Mouse (Mus musculus) embryonic facial prominence, embryonic 12.5 days (tissue): Measurements from ENCODE around the gene Grin2a. TPM values are rescaled to one million over a fixed set of nuclear protein-coding genes. Genes with fewer than 3 reads are reported as not detected.

ENCODE experiments used
- ATAC-seq: fragments of 200-750 bp; cut with Nextera tagmentation; 2 replicates; pipeline ENCODE4 v1.8.0; 2017; ENCODE audit not compliant: insufficient number of reproducible peaks, insufficient read depth, low FRiP score, low TSS enrichment
- H3K27ac ChIP-seq: fragments of 300-500 bp; sonication (generic); 2 replicates; pipeline ENCODE4 v1.5.1; 2016; ENCODE audit warnings: mild to moderate bottlenecking
- H3K27me3 ChIP-seq: fragments of 300-500 bp; sonication (generic); 2 replicates; pipeline ENCODE4 v1.6.1; 2016; ENCODE audit warnings: mild to moderate bottlenecking, moderate library complexity
- H3K36me3 ChIP-seq: fragments of 300-500 bp; sonication (generic); 2 replicates; pipeline ENCODE4 v1.6.1; 2016; ENCODE audit warnings: mild to moderate bottlenecking
- H3K4me1 ChIP-seq: fragments of 300-500 bp; sonication (generic); 2 replicates; pipeline ENCODE4 v1.6.1; 2016
- H3K4me2 ChIP-seq: fragments of 300-500 bp; sonication (generic); replicated peaks from 2 replicates; pipeline ENCODE4 v1.6.1; 2016; ENCODE audit warnings: mild to moderate bottlenecking, moderate library complexity
- H3K4me3 ChIP-seq: fragments of 300-500 bp; sonication (generic); 2 replicates; pipeline ENCODE4 v1.5.1; 2016; ENCODE audit warnings: mild to moderate bottlenecking
- H3K9ac ChIP-seq: fragments of 300-500 bp; sonication (generic); 2 replicates; pipeline ENCODE4 v1.6.1; 2016; ENCODE audit warnings: mild to moderate bottlenecking, moderate library complexity
- H3K9me3 ChIP-seq: fragments of 300-500 bp; sonication (generic); 2 replicates; pipeline ENCODE4 v1.6.1; 2016; ENCODE audit warnings: mild to moderate bottlenecking, moderate library complexity
- WGBS: fragments of 180-500 bp; shearing (Covaris S2); methylation state at CpG from one replicate; pipeline ENCODE4 v1.1.7; 2016; 5-methylcytosine and 5-hydroxymethylcytosine counted together
- polyA plus RNA-seq: library from polyadenylated mRNA; unstranded; fragments of >200 nt; fragmentation: Nextera tagmentation; extraction: Ambion mirVana; gene quantifications from 2 replicates; pipeline ENCODE4 v1.2.1, GENCODE M21; 2016

Gene Grin2a
- polyA plus RNA-seq, 1 experiment from 2014 or later = 1.3 TPM

DNA sequence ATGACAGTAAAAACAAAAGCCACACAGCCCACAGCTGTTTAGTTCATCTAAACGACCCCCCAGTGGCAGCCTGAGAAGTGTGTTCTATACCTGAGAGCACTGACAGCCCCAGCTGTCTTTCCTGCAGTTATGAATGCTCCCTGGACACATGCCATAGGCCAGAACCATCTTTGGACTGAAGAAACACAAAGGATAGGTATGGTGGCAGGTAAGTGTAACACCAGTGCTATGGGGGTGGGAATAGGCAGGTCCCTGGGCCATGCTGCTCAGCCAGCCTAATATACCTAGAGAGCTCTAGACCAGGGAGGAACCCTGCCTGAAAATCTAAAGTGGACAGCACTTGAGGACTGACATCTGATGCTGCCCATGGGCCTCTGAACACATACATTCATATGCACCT, 93.9 kb downstream of the Grin2a start:
- H3K9ac ChIP-seq = no peak overlapping the region
- no peak overlapping the region for H3K27ac ChIP-seq
- no peak for ATAC-seq
- H3K9me3 ChIP-seq = no peaks in the 10 kb centered on the region
- no peaks in the 10 kb centered on the region for H3K36me3 ChIP-seq
- 34% methylated on average over 1 of the region's 1 CpGs for WGBS
- H3K4me1 ChIP-seq = no peaks in the 10 kb centered on the region
- no peak overlapping the region for H3K4me3 ChIP-seq
- no peaks in the 10 kb centered on the region for H3K27me3 ChIP-seq
- no peak overlapping the region for H3K4me2 ChIP-seq

DNA sequence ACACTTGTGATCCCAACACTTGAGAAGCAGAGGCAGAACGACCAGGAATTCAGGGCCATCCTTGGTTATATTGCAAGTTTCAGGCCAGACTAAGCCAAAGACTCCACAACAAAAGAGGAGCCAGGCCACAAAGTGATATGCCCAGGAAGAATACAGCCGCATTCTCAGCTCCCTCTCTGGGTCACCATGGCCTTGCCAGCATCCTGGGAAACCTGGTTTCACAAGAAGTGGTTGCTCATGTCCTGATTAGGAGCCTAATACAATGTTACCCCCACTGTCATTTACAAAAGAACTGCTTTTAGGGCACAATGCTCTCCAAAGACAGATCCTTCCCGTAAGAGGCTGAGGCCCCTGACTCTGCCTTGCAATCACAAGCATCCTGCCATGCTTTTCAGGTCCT, 94.4 kb downstream of the Grin2a start:
- Histone ChIP-seq H3K4me2 (no peak overlapping the region), H3K4me3 (no peak overlapping the region), H3K27ac (no peak overlapping the region), H3K27me3 (no peaks in the 10 kb centered on the region), H3K9ac (no peak overlapping the region), H3K9me3 (no peaks in the 10 kb centered on the region), H3K36me3 (no peaks in the 10 kb centered on the region), H3K4me1 (no peaks in the 10 kb centered on the region)
- ATAC-seq = no peak
- 77% methylated on average over 3 of the region's 3 CpGs for WGBS

DNA sequence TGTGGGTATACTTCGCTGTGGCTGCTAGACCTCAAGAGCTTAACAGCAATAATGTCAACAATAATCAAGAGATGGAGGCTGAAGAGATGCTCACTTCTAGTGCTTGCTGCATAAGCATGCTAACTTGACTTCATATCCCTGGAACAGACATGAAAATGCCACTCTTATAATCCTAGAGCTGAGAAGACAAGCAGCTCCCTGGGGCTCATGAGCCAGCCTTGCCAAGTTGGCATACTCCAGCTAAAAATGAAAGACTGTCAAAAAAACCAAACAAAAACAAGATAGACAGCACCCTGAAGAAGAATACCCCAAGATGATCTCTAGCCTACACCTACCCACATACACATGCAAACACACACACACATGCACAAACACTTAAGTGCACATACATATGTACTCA, 95.2 kb downstream of the Grin2a start:
- H3K9ac ChIP-seq = no peak overlapping the region
- WGBS = 86% methylated on average over 1 of the region's 1 CpGs
- no peaks in the 10 kb centered on the region for H3K36me3 ChIP-seq
- H3K27me3 ChIP-seq = no peaks in the 10 kb centered on the region
- no peaks in the 10 kb centered on the region for H3K9me3 ChIP-seq
- no peaks in the 10 kb centered on the region for H3K4me1 ChIP-seq
- H3K27ac ChIP-seq = no peak overlapping the region
- no peak overlapping the region for H3K4me3 ChIP-seq
- no peak overlapping the region for H3K4me2 ChIP-seq
- ATAC-seq = no peak

GRCm38 (mm10) chr16:9899176-9899575, 96.2 kb downstream of the Grin2a start:
- Histone ChIP-seq H3K27me3 (no peaks in the 10 kb centered on the region), H3K9me3 (no peaks in the 10 kb centered on the region), H3K9ac (no peak overlapping the region), H3K27ac (no peak overlapping the region), H3K4me1 (no peaks in the 10 kb centered on the region), H3K36me3 (no peaks in the 10 kb centered on the region), H3K4me3 (no peak overlapping the region), H3K4me2 (no peak overlapping the region)
- no peak for ATAC-seq
- 74% methylated on average over 2 of the region's 2 CpGs for WGBS

DNA sequence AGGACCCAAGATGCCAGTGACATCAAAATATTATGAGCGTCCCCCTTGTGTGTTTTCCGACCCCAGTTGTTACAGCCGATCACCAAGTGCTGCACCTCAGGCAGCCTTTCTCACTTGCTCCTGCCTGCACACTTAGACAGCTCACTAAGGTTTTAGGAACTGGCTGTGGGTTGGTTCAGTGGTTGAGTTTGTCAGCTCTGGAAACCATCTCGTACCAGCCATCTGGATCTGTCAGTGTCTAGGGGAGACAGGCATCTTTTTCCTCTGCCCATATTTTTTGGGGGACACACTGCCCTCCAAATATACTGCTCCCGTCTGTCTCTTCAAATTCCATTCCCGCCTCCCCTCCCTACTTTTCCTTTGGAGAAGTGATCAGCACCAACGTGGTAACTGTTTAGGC, 99.8 kb downstream of the Grin2a start:
- Histone ChIP-seq H3K4me1 (no peaks in the 10 kb centered on the region), H3K4me3 (no peak overlapping the region), H3K36me3 (no peaks in the 10 kb centered on the region), H3K9me3 (no peaks in the 10 kb centered on the region), H3K27me3 (no peaks in the 10 kb centered on the region), H3K27ac (no peak overlapping the region), H3K9ac (no peak overlapping the region), H3K4me2 (no peak overlapping the region)
- no peak for ATAC-seq
- 77% methylated on average over 7 of the region's 7 CpGs for WGBS

GRCm38 (mm10) chr16:9886155-9886554, 109.2 kb downstream of the Grin2a start:
- H3K27ac ChIP-seq = no peak overlapping the region
- H3K9ac ChIP-seq = no peak overlapping the region
- ATAC-seq = no peak
- H3K36me3 ChIP-seq = no peaks in the 10 kb centered on the region
- H3K4me3 ChIP-seq = no peak overlapping the region
- H3K9me3 ChIP-seq = no peaks in the 10 kb centered on the region
- H3K27me3 ChIP-seq = no peaks in the 10 kb centered on the region
- no peaks in the 10 kb centered on the region for H3K4me1 ChIP-seq
- no peak overlapping the region for H3K4me2 ChIP-seq
- 68% methylated on average over 4 of the region's 4 CpGs for WGBS

GRCm38 (mm10) chr16:9884141-9884540, 111.2 kb downstream of the Grin2a start:
- H3K4me1 ChIP-seq = no peaks in the 10 kb centered on the region
- no peak overlapping the region for H3K4me3 ChIP-seq
- ATAC-seq = no peak
- 94% methylated on average over 2 of the region's 2 CpGs for WGBS
- no peaks in the 10 kb centered on the region for H3K36me3 ChIP-seq
- H3K9me3 ChIP-seq = no peaks in the 10 kb centered on the region
- H3K27ac ChIP-seq = no peak overlapping the region
- no peaks in the 10 kb centered on the region for H3K27me3 ChIP-seq
- no peak overlapping the region for H3K4me2 ChIP-seq
- H3K9ac ChIP-seq = no peak overlapping the region

DNA sequence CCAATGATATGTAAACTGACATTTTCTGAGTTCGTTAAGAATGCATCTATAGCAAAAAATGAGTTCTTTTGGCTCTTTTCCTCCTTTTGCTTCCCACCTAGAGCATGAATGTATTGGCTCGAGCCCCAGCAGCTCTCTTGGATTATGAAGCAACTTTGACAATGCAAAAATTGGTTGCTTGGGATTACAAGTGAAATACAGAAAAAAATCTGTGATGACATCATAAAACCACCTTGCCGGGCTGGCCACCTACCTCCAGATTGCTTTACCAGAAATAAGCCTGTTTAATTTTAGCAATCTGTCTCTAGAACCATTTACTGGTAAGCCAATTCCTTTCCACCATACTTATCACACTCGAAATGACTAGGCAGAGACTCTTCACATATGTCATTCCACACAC, 112.9 kb downstream of the Grin2a start:
- H3K4me1 ChIP-seq = no peaks in the 10 kb centered on the region
- H3K27ac ChIP-seq = no peak overlapping the region
- H3K36me3 ChIP-seq = no peaks in the 10 kb centered on the region
- no peaks in the 10 kb centered on the region for H3K27me3 ChIP-seq
- ATAC-seq = no peak
- no peaks in the 10 kb centered on the region for H3K9me3 ChIP-seq
- WGBS = 78% methylated on average over 4 of the region's 4 CpGs
- no peak overlapping the region for H3K9ac ChIP-seq
- H3K4me3 ChIP-seq = no peak overlapping the region
- H3K4me2 ChIP-seq = no peak overlapping the region

DNA sequence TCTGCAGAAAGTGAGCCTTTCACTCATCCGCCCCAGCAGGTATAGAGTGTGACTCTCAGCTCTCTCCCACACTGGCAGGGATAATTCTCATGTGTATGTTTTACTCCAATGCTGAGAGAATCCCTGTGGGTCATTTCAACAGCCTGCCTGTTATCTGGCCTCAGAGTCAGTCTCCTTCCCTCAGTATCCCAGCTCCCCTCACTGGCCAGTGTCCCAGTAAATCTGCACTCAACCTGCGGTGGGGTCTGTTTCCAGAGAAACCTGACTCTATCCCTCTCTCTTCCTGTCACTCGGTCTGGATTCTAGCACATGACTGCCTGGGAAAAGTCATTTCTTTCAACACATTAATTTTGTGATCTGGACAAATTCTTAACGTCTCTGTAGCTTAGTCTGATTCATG, 122.4 kb downstream of the Grin2a start:
- WGBS = 64% methylated on average over 4 of the region's 4 CpGs
- Histone ChIP-seq H3K4me1 (no peaks in the 10 kb centered on the region), H3K36me3 (no peaks in the 10 kb centered on the region), H3K9me3 (no peaks in the 10 kb centered on the region), H3K4me2 (no peak overlapping the region), H3K27me3 (no peaks in the 10 kb centered on the region), H3K27ac (no peak overlapping the region), H3K9ac (no peak overlapping the region), H3K4me3 (no peak overlapping the region)
- ATAC-seq = no peak

DNA sequence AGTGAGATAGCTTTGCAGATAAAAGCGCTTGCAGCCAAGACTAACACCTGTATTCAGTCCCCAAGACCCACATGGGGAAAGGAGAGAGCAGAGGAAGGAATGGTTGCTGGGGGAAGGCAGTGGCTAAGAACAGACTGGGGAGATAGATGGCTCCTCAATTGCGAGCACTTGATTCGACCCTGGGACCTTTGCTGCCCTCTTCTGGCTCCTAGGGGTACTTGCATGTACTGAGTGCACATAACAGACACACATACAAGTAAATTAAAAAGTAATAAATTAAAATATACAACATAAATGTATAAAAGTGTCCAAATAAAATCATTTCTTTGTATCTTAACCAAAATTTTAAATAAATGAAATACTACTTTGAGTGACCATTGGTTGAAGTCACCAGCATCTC, 129.7 kb downstream of the Grin2a start:
- WGBS = 77% methylated on average over 3 of the region's 3 CpGs
- Histone ChIP-seq H3K27me3 (no peaks in the 10 kb centered on the region), H3K4me2 (no peak overlapping the region), H3K4me1 (no peaks in the 10 kb centered on the region), H3K4me3 (no peak overlapping the region), H3K27ac (no peak overlapping the region), H3K9ac (no peak overlapping the region), H3K9me3 (no peaks in the 10 kb centered on the region), H3K36me3 (no peaks in the 10 kb centered on the region)
- ATAC-seq = no peak

- Histone ChIP-seq H3K4me1 (no peaks in the 10 kb centered on the region), H3K4me3 (no peak overlapping the region), H3K36me3 (no peaks in the 10 kb centered on the region), H3K4me2 (no peak overlapping the region), H3K27ac (no peak overlapping the region), H3K9me3 (no peaks in the 10 kb centered on the region), H3K27me3 (no peaks in the 10 kb centered on the region), H3K9ac (no peak overlapping the region)
- no peak for ATAC-seq
- 71% methylated on average over 4 of the region's 4 CpGs for WGBS
Measured at GRCm38 (mm10) chr16:9865039-9865438, 130.3 kb downstream of the Grin2a start.

GRCm38 (mm10) chr16:9857758-9858157, 137.6 kb downstream of the Grin2a start:
- H3K27me3 ChIP-seq = no peaks in the 10 kb centered on the region
- ATAC-seq = no peak

More at GRCm38 (mm10) chr16:9857758-9858157, 137.6 kb downstream of the Grin2a start:
- Histone ChIP-seq H3K4me1 (no peaks in the 10 kb centered on the region), H3K27ac (no peak overlapping the region), H3K9ac (no peak overlapping the region), H3K9me3 (no peaks in the 10 kb centered on the region), H3K4me3 (no peak overlapping the region), H3K4me2 (no peak overlapping the region), H3K36me3 (no peaks in the 10 kb centered on the region)
- 82% methylated on average over 2 of the region's 2 CpGs for WGBS
